Mouse (Mus musculus) neural tube, embryonic 14.5 days (tissue): ENCODE measurements around the gene Olfr275. TPM values are rescaled to one million over a fixed set of nuclear protein-coding genes. Genes with fewer than 3 reads are reported as not detected.
"Not testable (repeated sequence)": the region's sequence is repeated elsewhere in the genome, so short reads cannot be mapped to it uniquely, and the experiment has no call there.

Experiments
- ATAC-seq: fragments of 200-750 bp; cut with Nextera tagmentation; 2 replicates; pipeline ENCODE4 v1.8.0; 2017; ENCODE audit warnings: low read depth, mild to moderate bottlenecking, moderate TSS enrichment, moderate library complexity
- H3K27ac ChIP-seq: fragments of 300-500 bp; sonication (generic); 2 replicates; pipeline ENCODE4 v1.5.1; 2014; ENCODE audit warnings: low read depth, mild to moderate bottlenecking, control low read depth, low read length, moderate library complexity, mixed read lengths
- H3K27me3 ChIP-seq: fragments of 300-500 bp; sonication (generic); 2 replicates; pipeline ENCODE4 v1.6.1; 2014; ENCODE audit warnings: low read length; ENCODE audit not compliant: control insufficient read depth, insufficient read depth
- H3K36me3 ChIP-seq: fragments of 300-500 bp; sonication (generic); 2 replicates; pipeline ENCODE4 v1.6.1; 2014; ENCODE audit warnings: low read length, mixed read lengths; ENCODE audit not compliant: control insufficient read depth, insufficient read depth
- H3K4me1 ChIP-seq: fragments of 300-500 bp; sonication (generic); 2 replicates; pipeline ENCODE4 v1.6.1; 2014; ENCODE audit warnings: low read length; ENCODE audit not compliant: control insufficient read depth, insufficient read depth
- H3K4me2 ChIP-seq: fragments of 300-500 bp; sonication (generic); 2 replicates; pipeline ENCODE4 v1.6.1; 2014; ENCODE audit warnings: mild to moderate bottlenecking, low read depth, low read length, control low read depth
- H3K4me3 ChIP-seq: fragments of 300-500 bp; sonication (generic); 2 replicates; pipeline ENCODE4 v1.5.1; 2014; ENCODE audit warnings: low read depth, low read length, control low read depth, mixed read lengths
- H3K9ac ChIP-seq: fragments of 300-500 bp; sonication (generic); replicated peaks from 2 replicates; pipeline ENCODE4 v1.6.1; 2014; ENCODE audit warnings: low read depth, mild to moderate bottlenecking, control low read depth, low read length, mixed read lengths
- H3K9me3 ChIP-seq: fragments of 300-500 bp; sonication (generic); 2 replicates; pipeline ENCODE4 v1.6.1; 2016; ENCODE audit warnings: low read length; ENCODE audit not compliant: control insufficient read depth
- WGBS: fragments of 180-500 bp; shearing (Covaris S2); extraction: QIAGEN DNeasy Blood & Tissue Kit; methylation state at CpG from one replicate; pipeline ENCODE4 v1.1.7; 2014; 5-methylcytosine and 5-hydroxymethylcytosine counted together
- polyA plus RNA-seq: library from polyadenylated mRNA; unstranded; fragments of >200 nt; fragmentation: Nextera tagmentation; extraction: Ambion mirVana; gene quantifications from 2 replicates; pipeline ENCODE4 v1.2.1, GENCODE M21; 2014

The Olfr275 gene
- polyA plus RNA-seq: 0.17 TPM in 1 of 2 replicates, not detected in the other

DNA sequence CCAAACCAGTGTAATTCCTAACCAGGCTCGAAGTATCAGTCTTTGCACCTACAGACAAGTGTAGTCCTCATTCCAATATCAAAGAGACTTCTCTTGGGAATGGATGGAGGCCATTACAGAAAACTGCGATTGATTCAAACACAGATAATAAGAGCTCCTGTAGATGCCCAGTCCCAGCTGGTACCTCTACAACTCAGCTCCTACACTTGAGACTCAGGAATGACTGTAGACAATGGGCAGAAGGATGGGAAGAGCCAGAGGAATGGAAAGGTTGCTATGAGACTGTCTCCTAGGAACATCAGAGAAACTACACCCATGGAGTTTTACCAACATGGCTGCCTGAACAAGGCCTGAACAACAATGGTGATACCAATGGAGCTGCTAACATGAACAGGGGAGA is at the start of gene Olfr275:
TSS of gene Olfr275 (plus strand) at position 301 of the 400 bp plus-strand sequence.
- no peaks in the 10 kb centered on the region for H3K4me1 ChIP-seq
- no peak within 1 kb of the TSS for H3K4me2 ChIP-seq
- H3K9ac ChIP-seq: no peak within 1 kb of the TSS
- no peak for ATAC-seq
- H3K27me3 ChIP-seq: no peaks in the 10 kb centered on the region
- H3K9me3 ChIP-seq: no peaks in the 10 kb centered on the region
- 94% methylated on average over 2 of the region's 2 CpGs for WGBS
- H3K4me3 ChIP-seq: no peak within 1 kb of the TSS
- H3K27ac ChIP-seq: no peak within 1 kb of the TSS
- no peaks in the 10 kb centered on the region for H3K36me3 ChIP-seq

DNA sequence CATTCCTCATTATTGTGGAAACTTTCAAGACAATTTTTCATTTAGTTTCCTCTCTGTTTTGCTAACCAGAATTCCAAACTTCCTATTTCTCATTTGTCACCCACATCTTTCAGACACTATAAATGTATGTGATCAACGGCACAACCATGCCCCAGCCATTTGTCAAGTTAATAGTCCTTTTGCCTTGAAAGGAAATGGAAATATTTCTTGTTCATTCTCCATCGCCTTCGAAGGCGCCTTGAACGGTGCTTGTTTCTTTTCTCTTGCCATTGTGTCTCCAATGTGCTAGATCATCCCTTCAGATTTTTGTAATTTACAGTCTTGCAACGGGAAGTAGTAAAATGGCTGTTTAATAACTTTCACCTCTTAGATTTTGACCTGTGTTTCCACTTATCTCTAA is 48.8 kb upstream of the Olfr275 start:
- no peak overlapping the region for H3K4me3 ChIP-seq
- no peak overlapping the region for H3K9ac ChIP-seq
- H3K9me3 ChIP-seq: no peaks in the 10 kb centered on the region
- no peak for ATAC-seq
- WGBS: 64% methylated on average over 6 of the region's 6 CpGs
- no peaks in the 10 kb centered on the region for H3K27me3 ChIP-seq
- no peaks in the 10 kb centered on the region for H3K36me3 ChIP-seq
- no peak overlapping the region for H3K27ac ChIP-seq
- no peaks in the 10 kb centered on the region for H3K4me1 ChIP-seq
- no peak overlapping the region for H3K4me2 ChIP-seq

DNA sequence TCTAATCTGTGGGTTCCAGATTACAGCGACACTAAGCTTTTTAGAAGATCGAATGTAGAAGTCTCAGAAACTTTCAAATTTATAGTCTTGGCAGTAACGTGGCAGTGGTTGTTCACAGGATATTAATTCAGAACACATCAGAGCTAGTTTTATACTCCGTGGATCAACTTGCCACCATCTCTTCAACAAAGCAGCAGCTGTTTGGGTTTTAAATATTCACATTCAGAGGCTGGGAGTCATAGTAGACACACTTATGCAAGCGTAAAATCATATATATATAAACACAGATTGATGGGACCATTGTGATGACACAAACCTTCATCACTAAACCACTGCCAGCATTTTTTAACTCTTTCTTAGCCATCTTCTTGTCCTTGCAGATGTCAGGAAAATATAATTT is 42.2 kb upstream of the Olfr275 start:
- H3K27ac ChIP-seq: no peak overlapping the region
- no peak overlapping the region for H3K4me2 ChIP-seq
- H3K9ac ChIP-seq: no peak overlapping the region
- H3K36me3 ChIP-seq: no peaks in the 10 kb centered on the region
- no peaks in the 10 kb centered on the region for H3K9me3 ChIP-seq
- H3K27me3 ChIP-seq: no peaks in the 10 kb centered on the region
- no peak for ATAC-seq
- H3K4me1 ChIP-seq: no peaks in the 10 kb centered on the region
- WGBS: 70% methylated on average over 5 of the region's 5 CpGs
- H3K4me3 ChIP-seq: no peak overlapping the region

- no peaks in the 10 kb centered on the region for H3K36me3 ChIP-seq
- H3K4me1 ChIP-seq: no peaks in the 10 kb centered on the region
- no peak overlapping the region for H3K27ac ChIP-seq
- no peak for ATAC-seq
- H3K27me3 ChIP-seq: no peaks in the 10 kb centered on the region
- H3K9me3 ChIP-seq: no peaks in the 10 kb centered on the region
- H3K4me3 ChIP-seq: no peak overlapping the region
- no peak overlapping the region for H3K4me2 ChIP-seq
- no peak overlapping the region for H3K9ac ChIP-seq
- 88% methylated on average over 3 of the region's 3 CpGs for WGBS
These were observed 14.4 kb upstream of the Olfr275 start for GRCm38 (mm10) chr4:52800013-52800412.

- H3K4me2 ChIP-seq: no peak overlapping the region
- ATAC-seq: no peak
- no peaks in the 10 kb centered on the region for H3K36me3 ChIP-seq
- no peaks in the 10 kb centered on the region for H3K9me3 ChIP-seq
- H3K4me1 ChIP-seq: no peaks in the 10 kb centered on the region
- WGBS: 38% methylated on average over 2 of the region's 2 CpGs
- H3K27me3 ChIP-seq: no peaks in the 10 kb centered on the region
- H3K4me3 ChIP-seq: no peak overlapping the region
- H3K27ac ChIP-seq: no peak overlapping the region
- no peak overlapping the region for H3K9ac ChIP-seq
These were observed 2.5 kb upstream of the Olfr275 start for GRCm38 (mm10) chr4:52811871-52812270.

- Histone ChIP-seq H3K27ac (no peak overlapping the region), H3K4me1 (no peaks in the 10 kb centered on the region), H3K4me3 (no peak overlapping the region), H3K36me3 (no peaks in the 10 kb centered on the region), H3K27me3 (no peaks in the 10 kb centered on the region), H3K9me3 (no peaks in the 10 kb centered on the region), H3K4me2 (no peak overlapping the region), H3K9ac (no peak overlapping the region)
- no peak for ATAC-seq
- 97% methylated on average over 11 of the region's 11 CpGs for WGBS
These were observed 7.0 kb downstream of the Olfr275 start for GRCm38 (mm10) chr4:52821375-52821774.

- H3K9ac ChIP-seq, H3K4me2 ChIP-seq, H3K36me3 ChIP-seq, H3K9me3 ChIP-seq, ATAC-seq, H3K27me3 ChIP-seq, H3K4me3 ChIP-seq, H3K27ac ChIP-seq, H3K4me1 ChIP-seq: not testable (repeated sequence)
- 12% methylated on average over 1 of the region's 1 CpGs for WGBS
These were observed 31.0 kb downstream of the Olfr275 start for GRCm38 (mm10) chr4:52845411-52845810.

DNA sequence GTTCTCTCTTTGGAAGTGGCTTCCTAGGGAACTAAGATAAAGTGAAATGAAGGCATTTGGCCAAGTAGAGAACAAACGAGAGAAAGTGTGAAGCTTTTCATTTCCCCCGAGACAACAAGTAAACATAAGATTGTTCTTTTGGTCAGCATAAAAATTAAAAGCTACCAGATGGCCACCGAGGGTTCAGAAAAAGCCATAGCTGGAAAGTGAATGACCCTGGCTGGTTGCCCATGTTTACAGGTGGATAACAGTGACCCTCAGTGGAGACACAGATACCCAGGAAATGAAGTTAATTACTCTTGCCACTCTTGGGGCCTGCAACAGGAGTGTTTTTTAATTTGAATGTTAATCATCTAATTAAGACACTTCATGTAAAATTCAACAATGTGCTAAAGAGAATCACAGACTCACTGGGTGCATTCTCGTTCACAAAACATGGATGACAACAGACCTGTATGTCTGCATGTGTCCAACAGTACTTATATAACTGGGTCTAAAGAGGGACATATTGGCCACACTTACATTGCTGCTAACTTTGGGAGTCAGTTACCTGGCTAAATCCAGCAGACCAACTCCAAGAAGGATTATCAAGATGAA is 34.7 kb downstream of the Olfr275 start:
- WGBS: 56% methylated on average over 4 of the region's 4 CpGs
- no peak overlapping the region for H3K4me2 ChIP-seq
- H3K9me3 ChIP-seq: no peaks in the 10 kb centered on the region
- no peak overlapping the region for H3K9ac ChIP-seq
- no peak overlapping the region for H3K4me3 ChIP-seq
- no peak for ATAC-seq
- no peaks in the 10 kb centered on the region for H3K27me3 ChIP-seq
- H3K27ac ChIP-seq: no peak overlapping the region
- no peaks in the 10 kb centered on the region for H3K4me1 ChIP-seq
- no peaks in the 10 kb centered on the region for H3K36me3 ChIP-seq

DNA sequence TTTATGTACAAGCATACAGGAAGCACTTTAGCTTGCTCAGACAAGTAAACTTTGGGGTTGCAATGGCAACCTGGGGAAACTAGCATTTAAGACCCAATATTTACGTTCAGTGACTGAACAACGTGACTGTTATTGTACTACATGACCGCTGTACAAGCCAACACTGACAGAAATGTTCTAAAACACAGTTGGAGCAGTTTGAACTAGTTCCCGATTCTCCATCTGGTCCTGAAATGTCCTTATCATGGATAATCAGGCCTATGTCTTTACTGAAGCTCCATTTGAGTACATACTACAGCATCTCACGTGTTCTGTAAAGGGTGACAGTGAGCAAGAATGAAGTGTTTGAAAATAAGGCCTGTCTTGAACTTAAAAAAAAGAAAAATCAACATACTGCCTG is 35.3 kb downstream of the Olfr275 start:
- H3K4me1 ChIP-seq: no peaks in the 10 kb centered on the region
- H3K27ac ChIP-seq: no peak overlapping the region
- 85% methylated on average over 5 of the region's 5 CpGs for WGBS
- H3K9ac ChIP-seq: no peak overlapping the region
- no peaks in the 10 kb centered on the region for H3K27me3 ChIP-seq
- H3K4me2 ChIP-seq: no peak overlapping the region
- no peak for ATAC-seq
- no peak overlapping the region for H3K4me3 ChIP-seq
- no peaks in the 10 kb centered on the region for H3K36me3 ChIP-seq
- no peaks in the 10 kb centered on the region for H3K9me3 ChIP-seq
